Mouse (Mus musculus) kidney, adult 2 months (tissue): ENCODE measurements around the gene Fkbp4.

Experiments
- CTCF ChIP-seq: fragments of 200-500 bp; conservative IDR thresholded peaks from 2 replicates; pipeline ENCODE4 v1.5.1; 2011; ENCODE audit warnings: low read depth, mild to moderate bottlenecking, control low read depth, low read length, moderate library complexity, mixed read lengths; ENCODE audit not compliant: insufficient read depth, insufficient read length
- POLR2A ChIP-seq: fragments of 200-500 bp; IDR thresholded peaks from one replicate; pipeline ENCODE4 v1.6.1; 2011; ENCODE audit warnings: low read depth, low read length, control low read depth

- TF ChIP-seq CTCF (no peak), POLR2A (no peak)
These were observed 20.4 kb downstream of the Fkbp4 start for GRCm38 (mm10) chr6:128418076-128418475.
